Mouse (Mus musculus) thymus, adult 2 months (tissue): ENCODE results near the gene Kdm4c.

Experiments used
- CTCF ChIP-seq: fragments of 200-500 bp; IDR thresholded peaks from 2 replicates; pipeline ENCODE4 v1.5.1; 2012; ENCODE audit warnings: mild to moderate bottlenecking, control low read depth, low read length, moderate library complexity, borderline replicate concordance; ENCODE audit not compliant: control insufficient read depth, poor library complexity, insufficient read depth; ENCODE audit errors: extremely low read depth
- POLR2A ChIP-seq: fragments of 200-500 bp; IDR thresholded peaks from 2 replicates; pipeline ENCODE4 v1.6.1; 2012; ENCODE audit warnings: mild to moderate bottlenecking, low read length, control low read depth, moderate library complexity; ENCODE audit not compliant: control insufficient read depth, poor library complexity, insufficient read depth; ENCODE audit errors: extremely low read depth

DNA sequence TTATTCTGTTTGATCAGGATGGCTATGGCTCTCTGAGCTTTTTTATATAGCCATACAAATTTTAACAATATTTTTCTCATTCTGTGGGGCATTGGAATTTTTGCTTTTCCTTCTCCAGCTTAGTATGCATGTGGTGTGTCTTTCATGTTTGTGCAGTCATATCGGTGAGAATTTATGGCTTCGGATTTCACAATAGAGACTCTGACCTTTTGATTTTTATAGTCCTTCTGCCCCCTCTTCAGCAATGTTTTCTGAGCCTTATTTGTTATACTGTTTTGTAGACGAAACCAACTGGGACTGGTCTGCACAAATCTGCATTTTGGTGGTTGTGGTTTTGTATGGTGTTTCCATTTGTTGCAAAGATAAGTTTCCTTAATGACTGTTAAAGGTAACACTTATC, 45.6 kb downstream of the Kdm4c start:
- TF ChIP-seq POLR2A (no peak), CTCF (no peak)
